Mouse (Mus musculus) testis, postnatal 10 days (tissue): ENCODE measurements around the gene Zfp867.

Experiments
- DNase-seq: peaks from one replicate; pipeline ENCODE4 v3.0.0; 2021; ENCODE audit warnings: low spot score

Gene Zfp867

DNA sequence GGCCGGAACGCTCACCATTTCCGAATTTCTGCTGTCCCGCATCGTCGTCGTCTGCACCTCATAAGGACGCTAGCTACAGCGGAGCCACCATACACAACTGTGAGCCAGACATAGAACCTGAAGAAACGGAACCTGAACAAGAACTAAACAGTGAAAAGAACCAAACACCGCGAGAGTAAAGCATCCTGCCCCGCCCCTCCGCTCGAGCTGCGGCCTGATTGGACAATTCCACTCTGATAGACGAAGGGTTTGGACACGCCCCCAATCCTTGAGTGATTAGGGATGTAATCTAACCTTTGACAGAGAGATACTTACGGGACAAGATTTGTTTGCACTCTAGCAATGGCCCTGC is at the start of gene Zfp867:
Gene Zfp867, minus strand, starts transcription at position 149 of the 352 bp plus-strand sequence.
- peak; percentile 94 for DNase-seq

- DNase-seq = no peak
Observed at GRCm38 (mm10) chr11:59519741-59520495, 47.6 kb upstream of the Zfp867 start.

GRCm38 (mm10) chr11:59518226-59518625 is 46.0 kb upstream of the Zfp867 start:
- DNase-seq = no peak

DNA sequence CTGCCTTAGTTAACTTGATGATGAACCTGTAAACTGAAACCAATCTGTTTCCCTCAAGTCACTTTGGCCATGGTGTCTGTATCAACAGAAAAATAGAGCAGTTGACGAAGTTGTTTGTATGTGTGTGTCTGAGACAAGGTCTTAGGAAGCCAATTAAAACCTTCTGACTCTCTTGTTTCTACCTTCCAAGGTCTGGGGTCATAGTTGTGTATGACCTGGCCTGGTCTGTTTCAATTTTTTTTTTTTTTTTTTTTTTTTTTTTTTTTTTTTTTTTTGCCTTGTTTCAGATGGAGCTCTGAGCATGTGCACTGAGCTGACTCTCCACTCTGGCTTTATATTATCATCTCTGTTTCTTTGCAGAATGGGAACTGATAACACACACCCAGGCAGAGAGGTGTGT is 45.2 kb upstream of the Zfp867 start:
- no peak for DNase-seq

DNA sequence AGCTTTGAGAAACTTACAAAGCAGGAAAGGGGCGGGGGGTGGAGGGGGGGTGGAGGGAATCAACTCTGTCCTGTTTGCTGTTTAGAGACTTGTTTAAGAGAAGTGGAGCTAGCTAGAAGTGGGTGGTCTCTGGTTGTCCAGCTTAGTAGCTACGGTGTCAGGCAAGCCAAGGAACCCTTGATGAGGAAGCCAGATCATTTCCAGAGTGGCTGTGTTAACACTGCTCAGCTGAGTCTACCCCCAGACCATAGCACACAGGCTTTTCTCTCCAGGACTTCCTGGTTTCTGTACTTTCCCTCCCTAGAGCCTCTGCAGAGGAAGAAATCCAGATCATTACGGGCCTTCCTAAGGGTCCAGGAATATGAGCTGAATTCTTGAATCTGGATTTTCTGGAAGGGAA is 42.5 kb upstream of the Zfp867 start:
- no peak for DNase-seq

DNA sequence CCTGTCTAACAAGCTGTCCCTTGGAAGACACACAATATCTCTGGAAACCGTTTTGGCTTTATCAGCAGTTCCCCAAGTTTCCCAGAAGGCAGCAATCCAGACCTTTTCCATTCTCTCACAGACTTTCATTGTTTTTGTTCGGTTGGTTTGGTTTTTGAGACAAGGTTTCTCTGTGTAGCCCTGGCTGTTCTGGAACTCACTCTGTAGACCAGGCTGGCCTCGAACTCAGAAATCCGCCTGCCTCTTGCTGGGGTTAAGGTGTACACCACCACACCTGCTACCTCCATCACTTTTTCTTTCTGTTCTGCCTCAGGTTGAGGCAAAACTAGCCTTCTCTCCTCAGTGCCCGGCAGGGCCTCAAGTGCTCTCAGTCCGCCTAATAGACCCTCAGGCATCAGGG is 42.1 kb upstream of the Zfp867 start:
- DNase-seq = no peak

DNA sequence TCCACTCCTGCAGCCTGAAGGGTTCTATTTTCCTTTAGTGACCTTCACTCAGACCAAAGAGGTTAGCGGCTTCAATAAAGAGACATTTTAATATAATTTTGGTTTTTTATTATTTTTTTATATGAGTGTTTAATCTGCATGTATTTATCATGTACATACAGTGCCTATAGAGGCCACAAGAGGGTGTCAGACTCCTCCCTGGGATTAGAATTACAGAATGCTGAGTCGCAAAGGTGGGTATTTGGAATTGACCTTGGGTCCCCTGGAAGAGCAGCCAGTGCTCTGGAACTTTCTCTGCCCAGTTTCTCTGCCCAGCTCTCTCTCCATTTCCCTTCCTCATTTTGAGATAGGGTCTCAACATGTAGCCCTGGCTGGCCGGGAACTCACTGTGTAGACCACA is 41.3 kb upstream of the Zfp867 start:
- DNase-seq = no peak

GRCm38 (mm10) chr11:59512733-59513132 is 40.5 kb upstream of the Zfp867 start:
- DNase-seq = no peak

DNA sequence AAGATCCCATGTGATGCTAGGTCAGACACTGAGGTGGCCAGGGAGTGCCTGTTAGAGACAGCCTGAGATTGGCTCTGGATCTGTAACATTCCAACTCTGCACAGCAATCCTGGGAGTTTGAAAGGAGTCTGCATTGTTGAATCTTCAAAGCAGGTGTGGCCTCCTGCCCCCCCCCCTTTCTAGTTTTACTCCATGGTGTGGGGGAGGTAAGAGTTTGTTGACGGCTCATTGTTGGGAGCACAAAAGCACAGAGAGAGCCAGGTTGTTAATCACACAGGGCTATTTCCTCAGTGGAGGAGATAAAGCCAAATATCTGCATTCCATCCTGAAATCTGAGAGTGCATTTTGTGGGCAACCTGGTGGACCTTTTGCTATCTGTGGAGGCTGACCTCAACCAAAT is 39.3 kb upstream of the Zfp867 start:
- no peak for DNase-seq

DNA sequence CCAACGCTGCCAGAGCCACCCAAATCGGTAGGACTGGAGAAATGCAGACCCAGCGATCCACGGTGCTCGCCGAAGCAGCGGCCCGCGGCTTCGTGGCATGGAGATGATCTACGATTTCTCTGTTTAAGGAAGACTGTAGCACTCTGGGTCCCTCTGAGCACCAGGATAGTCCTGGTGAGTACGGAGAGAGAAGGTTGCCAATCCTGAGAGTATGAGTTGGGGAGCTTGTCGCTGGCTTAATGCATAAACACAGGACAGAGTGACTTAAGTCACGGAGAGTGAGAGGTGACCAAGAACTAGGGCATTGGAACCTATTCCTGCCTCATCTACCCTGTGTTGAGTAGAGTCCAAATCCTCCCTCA is 34.4 kb upstream of the Zfp867 start:
- DNase-seq = no peak

DNA sequence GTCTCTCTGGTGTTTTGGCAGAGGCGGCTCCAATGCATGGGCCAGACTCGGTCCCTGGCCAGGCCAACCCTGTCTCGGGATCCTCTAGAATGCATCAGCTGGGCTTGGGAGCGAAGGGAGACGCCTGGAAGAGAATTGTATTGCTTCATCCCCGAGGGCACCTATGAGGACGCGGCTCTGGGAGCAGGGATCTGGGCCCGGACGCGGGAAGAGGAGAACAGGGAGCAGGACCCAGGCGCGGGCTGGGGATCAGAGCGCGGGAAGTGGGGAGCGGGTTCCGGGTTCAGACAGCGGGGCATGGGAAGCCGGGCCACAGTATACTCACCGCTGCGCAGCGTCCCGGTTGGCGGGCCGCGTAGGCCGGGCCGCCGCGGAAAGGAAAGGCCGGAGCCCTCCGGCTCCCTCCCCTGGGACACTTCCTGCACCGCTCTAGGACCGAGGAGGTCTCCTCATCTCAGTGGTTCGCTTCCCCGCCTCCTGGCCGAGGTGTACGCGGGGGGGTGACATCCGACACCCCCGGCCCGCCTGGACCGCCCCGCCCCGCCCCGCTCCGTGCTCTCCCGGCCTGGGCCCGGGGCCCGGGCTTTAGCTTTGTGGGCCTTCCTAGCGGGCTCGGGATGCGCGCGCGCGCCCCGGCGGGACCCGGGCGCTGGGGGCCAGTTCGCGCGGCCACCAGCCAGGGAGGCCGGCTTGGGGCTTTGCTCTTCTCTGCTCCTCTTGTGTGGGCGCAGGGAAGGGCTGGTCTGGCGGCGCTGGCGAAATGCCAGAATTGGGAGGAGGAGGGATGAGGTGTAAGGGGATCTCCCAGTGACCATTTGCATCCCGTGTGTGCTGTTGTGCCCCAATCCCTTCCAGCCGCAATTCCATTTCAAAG is 33.8 kb upstream of the Zfp867 start:
- DNase-seq = peak; percentile 93

GRCm38 (mm10) chr11:59505351-59505838 is 33.1 kb upstream of the Zfp867 start:
- DNase-seq = peak; percentile 73

GRCm38 (mm10) chr11:59501978-59502700 is 29.9 kb upstream of the Zfp867 start:
- no peak for DNase-seq

DNA sequence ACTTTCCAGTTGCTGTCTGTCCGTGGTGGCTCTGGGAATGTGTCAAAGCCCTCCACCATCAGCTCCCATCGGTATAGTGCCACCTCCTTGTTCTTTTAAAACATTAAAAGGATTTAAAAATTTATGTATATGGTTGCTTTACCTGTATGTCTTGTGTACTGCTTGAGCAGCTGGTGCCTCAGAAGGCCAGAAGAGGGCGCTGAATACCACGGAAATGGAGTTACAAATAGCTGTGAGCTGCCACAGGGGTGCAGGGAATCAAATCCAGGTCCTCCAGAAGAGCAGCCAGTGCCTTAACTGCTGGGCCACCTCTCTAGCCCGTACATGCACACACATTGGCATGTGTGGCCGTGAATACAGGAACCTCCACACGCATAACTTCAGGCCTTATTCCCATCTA is 25.5 kb upstream of the Zfp867 start:
- DNase-seq = no peak

DNA sequence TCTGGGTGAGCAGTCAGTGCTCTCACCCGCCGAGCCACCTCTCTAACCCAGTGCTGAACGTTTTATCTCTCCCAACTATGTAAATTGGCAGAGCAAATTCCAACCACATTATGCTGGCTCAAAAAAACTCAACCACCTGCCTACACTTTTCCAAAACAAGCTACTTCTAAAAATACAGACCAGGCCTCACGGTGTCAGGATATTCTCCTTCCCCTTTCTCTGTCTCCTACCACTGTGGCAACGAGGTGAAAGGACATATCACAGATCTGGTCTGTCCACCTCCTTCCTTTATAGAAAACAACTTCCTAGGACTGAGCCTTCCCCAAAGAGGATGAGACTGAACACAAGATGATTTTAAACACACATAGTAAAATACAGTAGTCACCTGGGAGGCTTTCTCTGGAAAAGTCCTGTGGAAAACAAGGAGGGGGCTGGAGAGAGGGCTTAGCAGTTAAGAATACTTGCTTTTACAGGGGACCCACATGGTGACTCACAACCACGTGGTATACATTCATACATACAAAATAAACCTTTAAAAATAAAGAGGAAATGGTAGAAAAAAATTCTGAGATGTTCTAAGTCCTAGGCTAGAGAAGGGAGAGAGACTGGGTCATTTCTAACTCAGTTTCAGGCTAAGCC is 24.5 kb upstream of the Zfp867 start:
- DNase-seq = no peak

DNA sequence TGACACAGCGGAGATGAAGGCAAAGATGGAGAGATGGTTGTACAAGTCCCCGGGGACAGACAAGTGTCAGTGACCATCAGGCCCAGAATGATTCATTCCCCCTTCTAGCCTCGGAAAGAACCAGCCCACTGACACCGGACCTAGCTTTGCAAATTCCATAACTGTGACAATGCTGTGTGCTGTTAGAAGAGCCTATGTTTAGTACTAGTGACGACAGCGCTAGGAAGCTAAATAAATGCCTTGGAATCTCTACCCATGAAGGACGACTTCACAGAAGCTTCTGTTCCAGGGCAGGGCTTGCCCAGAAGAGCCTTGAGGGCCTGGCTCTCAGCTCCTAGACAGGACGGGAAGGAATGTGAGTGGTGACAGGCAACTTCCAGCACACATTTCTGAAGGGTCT is 13.9 kb upstream of the Zfp867 start:
- DNase-seq = no peak

DNA sequence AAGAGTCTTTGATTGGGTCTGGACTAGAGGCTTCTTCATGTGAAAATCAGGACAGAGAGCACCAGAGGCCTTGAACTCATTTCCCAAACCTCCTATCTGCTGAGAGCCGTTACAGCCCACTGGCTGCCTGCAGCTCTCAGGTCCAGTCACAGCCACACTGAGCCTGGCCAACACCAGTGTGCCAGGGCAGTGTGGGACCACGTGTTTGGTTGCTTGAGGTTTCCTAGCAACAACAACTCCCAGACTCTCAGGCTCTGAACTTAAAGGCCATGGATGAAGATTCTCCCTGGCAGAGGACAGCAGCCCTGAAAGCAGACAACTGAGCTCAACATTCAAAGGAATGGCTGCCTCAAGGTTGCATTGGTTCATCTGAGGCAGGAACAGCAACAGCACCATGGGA is 13.4 kb upstream of the Zfp867 start:
- DNase-seq = no peak

GRCm38 (mm10) chr11:59483212-59483611 is 10.9 kb upstream of the Zfp867 start:
- peak; percentile 66 for DNase-seq

DNA sequence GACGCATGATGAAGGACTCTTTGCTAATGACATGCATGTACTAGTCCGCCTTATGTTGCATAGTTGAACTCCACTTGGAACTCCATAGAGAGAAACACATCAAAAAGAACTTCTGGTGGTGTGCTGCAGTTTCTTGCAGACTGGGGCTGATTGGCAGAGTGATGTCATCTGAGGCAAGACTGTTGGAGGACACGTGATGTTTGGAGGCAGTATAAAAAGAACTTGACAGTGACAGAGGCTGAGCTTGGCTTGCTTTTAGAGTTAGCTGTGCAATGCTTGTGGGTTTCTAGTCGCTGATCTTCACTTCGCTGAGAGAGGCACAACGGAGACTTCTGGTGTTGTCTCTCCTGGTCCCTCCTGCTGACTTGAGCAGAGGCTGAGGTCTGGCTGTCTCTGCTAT is 5.0 kb upstream of the Zfp867 start:
- no peak for DNase-seq

DNA sequence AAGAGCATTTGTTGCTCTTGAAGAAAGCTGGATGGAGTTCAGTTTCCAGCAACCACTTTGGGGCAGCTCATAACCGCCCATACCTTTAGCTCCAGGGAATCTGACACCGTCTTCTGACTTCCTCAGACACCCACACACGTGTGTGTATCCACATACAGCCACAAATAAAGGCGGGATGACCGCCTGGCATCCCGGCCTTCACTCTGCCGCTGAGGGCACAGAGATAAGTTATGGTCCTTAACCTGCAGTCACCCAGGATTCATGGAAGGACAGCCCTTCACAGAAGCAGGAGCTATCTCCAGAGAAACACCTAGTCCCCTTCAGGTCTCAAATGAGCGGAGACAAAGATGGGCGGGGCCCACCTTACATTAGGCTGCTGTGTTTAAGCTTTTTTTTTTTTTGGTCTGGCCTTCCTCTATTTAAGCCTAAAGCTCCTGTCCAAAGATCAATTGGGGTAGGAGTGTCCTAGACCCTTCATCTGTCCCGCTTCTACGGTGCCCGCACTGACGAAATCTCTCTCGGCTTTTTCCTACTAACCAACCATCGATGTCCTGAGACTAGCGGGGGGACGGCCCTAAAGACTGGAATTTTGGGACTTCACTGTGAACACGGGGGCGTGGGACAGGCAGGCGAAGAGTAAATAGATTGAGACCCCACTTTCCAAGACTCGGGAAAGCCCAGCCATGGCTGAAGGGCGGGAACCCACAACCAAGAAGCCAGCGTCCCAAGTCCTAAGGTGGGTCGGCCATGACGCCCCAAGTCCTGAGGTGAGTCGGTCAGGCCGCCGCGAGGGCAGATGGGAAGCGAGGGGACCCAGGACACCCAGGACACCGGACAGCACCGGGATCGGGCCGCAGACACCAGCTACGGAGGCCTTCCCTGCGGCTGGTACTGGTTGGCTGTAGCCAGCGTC is 605 bp downstream of the Zfp867 start:
- peak; percentile 59 for DNase-seq

DNA sequence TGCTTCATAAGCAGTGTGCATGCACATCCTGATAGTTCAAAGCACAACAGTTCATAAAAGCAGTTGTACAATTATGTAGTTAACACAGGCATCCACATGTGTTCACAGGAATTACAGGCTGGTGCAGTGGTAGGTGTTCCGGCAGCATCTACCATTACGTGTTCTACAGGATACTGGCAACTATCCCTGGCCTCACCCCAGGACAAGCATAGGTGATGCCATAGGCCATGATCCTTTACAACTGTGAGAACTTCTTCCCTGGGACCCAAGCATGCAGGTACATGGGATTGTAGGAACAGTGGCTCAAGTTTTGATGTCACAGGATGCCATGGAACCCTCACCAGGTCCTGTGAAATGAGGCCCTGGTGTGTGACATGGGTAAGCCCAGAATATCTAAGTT is 11.8 kb downstream of the Zfp867 start:
- DNase-seq = peak; percentile 32
